Mouse (Mus musculus): Measurements from ENCODE around the gene Tgfa. TPM values are rescaled to one million over a fixed set of nuclear protein-coding genes. Genes with fewer than 3 reads are reported as not detected.

The Tgfa gene
- total RNA-seq, 1 experiment = 2.2 TPM

GRCm38 (mm10) chr6:86232367-86232766 is 37.3 kb downstream of the Tgfa start:
- H3K9ac ChIP-seq (ENCODE audit: insufficient read depth, low read depth, low read length, poor library complexity, severe bottlenecking) = no peak overlapping the region
- in situ Hi-C loops (cut with MboI; ENCODE audit: low sequenced_read_pairs in 2 of 2, unreplicated experiment in 2 of 2) = no loop called here
- peaks cover 0 to 5% of the 10 kb centered on the region in 2 experiments; a peak in 1 of 4 replicates for H3K4me1 ChIP-seq (ENCODE audit: control insufficient read depth in 2 of 2, insufficient read depth in 2 of 2, low read length in 2 of 2, poor library complexity in 1 of 2)
- H3K9me3 ChIP-seq (ENCODE audit: control insufficient read depth, insufficient read depth, low read depth, low read length) = no peaks in the 10 kb centered on the region
- H3K27ac ChIP-seq (ENCODE audit: insufficient read depth, low read depth, low read length, poor library complexity, severe bottlenecking) = no peak overlapping the region
- H3K36me3 ChIP-seq (ENCODE audit: control insufficient read depth, insufficient read depth, low read length, poor library complexity, severe bottlenecking) = no peaks in the 10 kb centered on the region
- DNase-seq (ENCODE audit: low read depth, low spot score) = no peak
- no peak overlapping the region for H3K4me3 ChIP-seq (ENCODE audit: insufficient read depth in 1 of 2, low read depth in 1 of 2, low read length in 2 of 2, poor library complexity in 1 of 2, severe bottlenecking in 1 of 2)
- no peak for TF ChIP-seq CHD2 (IDR thresholded peaks at IDR 0.05; ENCODE audit: low read depth, low read length)
- no peak for TF ChIP-seq ZNF384 (IDR thresholded peaks at IDR 0.05; ENCODE audit: low read depth, low read length)
- TF ChIP-seq MAFK (IDR thresholded peaks at IDR 0.05; ENCODE audit: insufficient read depth, low read depth, low read length) = no peak
- no peak for TF ChIP-seq ZC3H11A (IDR thresholded peaks at IDR 0.05; ENCODE audit: borderline replicate concordance, low read depth, low read length)
- no peak for TF ChIP-seq HCFC1 (IDR thresholded peaks at IDR 0.05; ENCODE audit: borderline replicate concordance, insufficient read depth, low read length)

GRCm38 (mm10) chr6:86233512-86234430 is 38.7 kb downstream of the Tgfa start:
- in situ Hi-C loops (cut with MboI; ENCODE audit: low sequenced_read_pairs in 2 of 2, unreplicated experiment in 2 of 2) = no loop called here
- TF ChIP-seq MAFK (IDR thresholded peaks at IDR 0.05; ENCODE audit: insufficient read depth, low read depth, low read length) (no peak), ZNF384 (IDR thresholded peaks at IDR 0.05; ENCODE audit: low read depth, low read length) (no peak), ZC3H11A (IDR thresholded peaks at IDR 0.05; ENCODE audit: borderline replicate concordance, low read depth, low read length) (no peak), CHD2 (IDR thresholded peaks at IDR 0.05; ENCODE audit: low read depth, low read length) (no peak), HCFC1 (IDR thresholded peaks at IDR 0.05; ENCODE audit: borderline replicate concordance, insufficient read depth, low read length) (no peak)
- no peaks in the 10 kb centered on the region for H3K36me3 ChIP-seq (ENCODE audit: control insufficient read depth, insufficient read depth, low read length, poor library complexity, severe bottlenecking)
- H3K4me3 ChIP-seq (ENCODE audit: insufficient read depth in 1 of 2, low read depth in 1 of 2, low read length in 2 of 2, poor library complexity in 1 of 2, severe bottlenecking in 1 of 2) = no peak overlapping the region
- no peak for DNase-seq (ENCODE audit: low read depth, low spot score)
- H3K9me3 ChIP-seq (ENCODE audit: control insufficient read depth, insufficient read depth, low read depth, low read length) = no peaks in the 10 kb centered on the region
- no peak overlapping the region for H3K9ac ChIP-seq (ENCODE audit: insufficient read depth, low read depth, low read length, poor library complexity, severe bottlenecking)
- no peak overlapping the region for H3K27ac ChIP-seq (ENCODE audit: insufficient read depth, low read depth, low read length, poor library complexity, severe bottlenecking)
- H3K4me1 ChIP-seq (ENCODE audit: control insufficient read depth in 2 of 2, insufficient read depth in 2 of 2, low read length in 2 of 2, poor library complexity in 1 of 2) = peaks cover 0 to 5% of the 10 kb centered on the region in 2 experiments; a peak in 1 of 4 replicates

- Histone ChIP-seq H3K27ac (ENCODE audit: insufficient read depth, low read depth, low read length, poor library complexity, severe bottlenecking) (no peak overlapping the region), H3K36me3 (ENCODE audit: control insufficient read depth, insufficient read depth, low read length, poor library complexity, severe bottlenecking) (no peaks in the 10 kb centered on the region), H3K4me1 (ENCODE audit: control insufficient read depth in 2 of 2, insufficient read depth in 2 of 2, low read length in 2 of 2, poor library complexity in 1 of 2) (no peaks in the 10 kb centered on the region), H3K4me3 (ENCODE audit: insufficient read depth in 1 of 2, low read depth in 1 of 2, low read length in 2 of 2, poor library complexity in 1 of 2, severe bottlenecking in 1 of 2) (no peak overlapping the region), H3K9ac (ENCODE audit: insufficient read depth, low read depth, low read length, poor library complexity, severe bottlenecking) (no peak overlapping the region), H3K9me3 (ENCODE audit: control insufficient read depth, insufficient read depth, low read depth, low read length) (no peaks in the 10 kb centered on the region)
- in situ Hi-C loops (cut with MboI; ENCODE audit: low sequenced_read_pairs in 2 of 2, unreplicated experiment in 2 of 2) = no loop called here
- TF ChIP-seq MAFK (IDR thresholded peaks at IDR 0.05; ENCODE audit: insufficient read depth, low read depth, low read length) = no peak
- TF ChIP-seq ZC3H11A (IDR thresholded peaks at IDR 0.05; ENCODE audit: borderline replicate concordance, low read depth, low read length) = no peak
- DNase-seq (ENCODE audit: low read depth, low spot score) = no peak
Measured at GRCm38 (mm10) chr6:86244866-86245265, 49.8 kb downstream of the Tgfa start.

GRCm38 (mm10) chr6:86245965-86246364 is 50.9 kb downstream of the Tgfa start:
- Histone ChIP-seq H3K9ac (ENCODE audit: insufficient read depth, low read depth, low read length, poor library complexity, severe bottlenecking) (no peak overlapping the region), H3K36me3 (ENCODE audit: control insufficient read depth, insufficient read depth, low read length, poor library complexity, severe bottlenecking) (no peaks in the 10 kb centered on the region), H3K9me3 (ENCODE audit: control insufficient read depth, insufficient read depth, low read depth, low read length) (no peaks in the 10 kb centered on the region), H3K27ac (ENCODE audit: insufficient read depth, low read depth, low read length, poor library complexity, severe bottlenecking) (no peak overlapping the region), H3K4me1 (ENCODE audit: control insufficient read depth in 2 of 2, insufficient read depth in 2 of 2, low read length in 2 of 2, poor library complexity in 1 of 2) (no peaks in the 10 kb centered on the region), H3K4me3 (ENCODE audit: insufficient read depth in 1 of 2, low read depth in 1 of 2, low read length in 2 of 2, poor library complexity in 1 of 2, severe bottlenecking in 1 of 2) (no peak overlapping the region)
- DNase-seq (ENCODE audit: low read depth, low spot score) = no peak
- in situ Hi-C loops (cut with MboI; ENCODE audit: low sequenced_read_pairs in 2 of 2, unreplicated experiment in 2 of 2) = no loop called here
- TF ChIP-seq MAFK (IDR thresholded peaks at IDR 0.05; ENCODE audit: insufficient read depth, low read depth, low read length) = no peak
- no peak for TF ChIP-seq HCFC1 (IDR thresholded peaks at IDR 0.05; ENCODE audit: borderline replicate concordance, insufficient read depth, low read length)
- TF ChIP-seq ZC3H11A (IDR thresholded peaks at IDR 0.05; ENCODE audit: borderline replicate concordance, low read depth, low read length) = no peak
- no peak for TF ChIP-seq ZNF384 (IDR thresholded peaks at IDR 0.05; ENCODE audit: low read depth, low read length)
- TF ChIP-seq CHD2 (IDR thresholded peaks at IDR 0.05; ENCODE audit: low read depth, low read length) = no peak

Measured in ES-E14 (cell line).